Mouse (Mus musculus) myocyte (in vitro differentiated cells): ENCODE data around the gene Pi4ka. TPM values are rescaled to one million over a fixed set of nuclear protein-coding genes. Genes with fewer than 3 reads are reported as not detected.

Experiments used
- H3K27me3 ChIP-seq: one replicate; pipeline ENCODE4 v1.6.1; 2011; ENCODE audit not compliant: control insufficient read depth, insufficient read depth, insufficient read length
- H3K36me3 ChIP-seq: one replicate; pipeline ENCODE4 v1.6.1; 2011; ENCODE audit not compliant: control insufficient read depth, insufficient read depth
- H3K4me2 ChIP-seq: one replicate; pipeline ENCODE4 v1.6.1; 2011; ENCODE audit warnings: low read depth, control low read depth
- H3K4me3 ChIP-seq: one replicate; pipeline ENCODE4 v1.5.1; 2011; ENCODE audit warnings: mild to moderate bottlenecking, control low read depth, moderate library complexity
- H3K79me2 ChIP-seq: one replicate; pipeline ENCODE4 v1.6.1; 2011; ENCODE audit not compliant: control insufficient read depth, insufficient read depth
- H3ac ChIP-seq: one replicate; pipeline ENCODE4 v1.6.1; 2011; ENCODE audit not compliant: control insufficient read depth, insufficient read length
- CEBPB ChIP-seq: IDR thresholded peaks from 2 replicates; pipeline ENCODE4 v1.6.1; 2011; ENCODE audit warnings: mild to moderate bottlenecking, moderate library complexity; ENCODE audit not compliant: poor library complexity, insufficient read depth, severe bottlenecking
- E2F4 ChIP-seq: IDR thresholded peaks from one replicate; pipeline ENCODE4 v1.6.1; 2011; ENCODE audit warnings: mild to moderate bottlenecking, control low read depth, moderate library complexity; ENCODE audit not compliant: insufficient read depth
- MAX ChIP-seq: IDR thresholded peaks from one replicate; pipeline ENCODE4 v1.6.1; 2011; ENCODE audit warnings: low read depth, mild to moderate bottlenecking, control low read depth
- MYOD1 ChIP-seq, 3 experiments: IDR thresholded peaks; one replicate each; pipeline ENCODE4 v1.6.1; 2011; ENCODE audit warnings: control low read depth in 2 of 3, low read depth in 2 of 3, mild to moderate bottlenecking in 2 of 3, moderate library complexity in 1 of 3; ENCODE audit not compliant: insufficient read length in 2 of 3, control insufficient read depth in 1 of 3
- MYOG ChIP-seq, 3 experiments: IDR thresholded peaks; one replicate each; pipeline ENCODE4 v1.6.1; 2011; ENCODE audit warnings: control low read depth in 2 of 3, low read depth in 2 of 3, mild to moderate bottlenecking in 2 of 3; ENCODE audit not compliant: insufficient read length in 2 of 3, control insufficient read depth in 1 of 3, insufficient read depth in 1 of 3
- POLR2A ChIP-seq: IDR thresholded peaks from one replicate; pipeline ENCODE4 v1.6.1; 2011; ENCODE audit warnings: low read depth, mild to moderate bottlenecking, control low read depth, moderate library complexity; ENCODE audit not compliant: insufficient read length
- POLR2AphosphoS2 ChIP-seq: IDR thresholded peaks from one replicate; pipeline ENCODE4 v1.6.1; 2011; ENCODE audit warnings: low read depth, control low read depth; ENCODE audit not compliant: insufficient read length
- REST ChIP-seq: IDR thresholded peaks from one replicate; pipeline ENCODE4 v1.6.1; 2011; ENCODE audit warnings: mild to moderate bottlenecking, control low read depth, moderate library complexity; ENCODE audit not compliant: insufficient read depth, insufficient read length
- SRF ChIP-seq: IDR thresholded peaks from one replicate; pipeline ENCODE4 v1.6.1; 2011; ENCODE audit warnings: low read depth; ENCODE audit not compliant: control insufficient read depth, insufficient read length
- TCF12 ChIP-seq: IDR thresholded peaks from one replicate; pipeline ENCODE4 v1.6.1; 2011; ENCODE audit warnings: mild to moderate bottlenecking, control low read depth; ENCODE audit not compliant: poor library complexity, insufficient read depth, severe bottlenecking
- TCF3 ChIP-seq: IDR thresholded peaks from one replicate; pipeline ENCODE4 v1.6.1; 2011; ENCODE audit warnings: low read depth, control low read depth; ENCODE audit not compliant: insufficient read length
- USF1 ChIP-seq: IDR thresholded peaks from one replicate; pipeline ENCODE4 v1.6.1; 2011; ENCODE audit warnings: low read depth, mild to moderate bottlenecking, control low read depth, moderate library complexity
- polyA plus RNA-seq: library from polyadenylated mRNA; unstranded; fragments of >200 nt; fragmentation: generic; extraction: Trizol; gene quantifications from one replicate; pipeline ENCODE4 v1.2.1, GENCODE M21; 2012; ENCODE audit warnings: missing spikeins

Pi4ka gene
- polyA plus RNA-seq, 1 experiment, result 37.8 TPM

DNA sequence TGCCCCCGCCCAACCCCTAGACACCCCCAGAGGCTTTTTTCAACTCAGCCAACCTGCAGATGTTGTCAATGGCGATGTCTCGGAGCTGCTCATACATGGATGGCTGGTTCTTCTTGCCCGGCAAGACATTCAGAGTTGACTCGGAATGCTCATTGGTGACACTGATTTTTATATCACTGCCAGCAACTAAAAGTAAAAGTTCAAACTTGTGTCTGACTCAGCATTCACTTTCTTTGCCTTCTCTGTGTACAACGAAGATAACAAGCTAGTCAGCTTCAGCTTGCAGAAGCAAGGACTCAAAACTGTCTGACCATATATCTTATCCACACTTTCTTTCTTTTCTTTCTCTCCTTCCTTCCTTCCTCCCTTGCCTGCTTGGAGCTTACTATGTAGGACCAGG is 50.1 kb downstream of the Pi4ka start:
- Histone ChIP-seq H3K79me2 (no peaks in the 10 kb centered on the region), H3K27me3 (no peaks in the 10 kb centered on the region), H3K4me2 (no peak overlapping the region), H3K36me3 (peaks cover 24% of the 10 kb centered on the region), H3K4me3 (no peak overlapping the region), H3ac (no peak overlapping the region)
- no peak for TF ChIP-seq USF1
- TF ChIP-seq POLR2AphosphoS2, result no peak

DNA sequence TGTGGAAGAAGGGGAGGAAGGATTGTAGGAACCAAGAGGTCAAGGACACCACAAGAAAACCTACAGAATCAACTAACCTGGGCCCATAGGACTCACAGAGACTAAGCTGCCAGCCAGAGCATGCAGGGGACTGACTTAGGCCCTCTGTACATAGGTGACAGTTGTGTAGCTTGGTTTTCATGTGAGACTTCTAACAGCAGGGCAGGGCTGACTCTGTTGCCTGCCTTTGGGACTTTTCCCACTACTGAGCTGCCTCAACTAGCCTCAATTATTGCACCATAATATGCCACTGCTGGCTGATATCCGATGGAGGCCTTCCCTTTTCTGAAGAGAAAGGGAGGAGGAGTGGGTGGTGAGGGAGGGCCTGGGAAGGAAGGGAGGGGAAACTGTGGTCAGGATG is 59.3 kb downstream of the Pi4ka start:
- Histone ChIP-seq H3K4me3 (no peak overlapping the region), H3K36me3 (peaks cover 7% of the 10 kb centered on the region), H3K27me3 (no peaks in the 10 kb centered on the region), H3K4me2 (no peak overlapping the region), H3K79me2 (no peaks in the 10 kb centered on the region), H3ac (no peak overlapping the region)
- TF ChIP-seq TCF12, result no peak
- no peak for TF ChIP-seq SRF
- TF ChIP-seq REST, result no peak
- no peak for TF ChIP-seq E2F4
- no peak for TF ChIP-seq POLR2A
- no peak for TF ChIP-seq MAX
- TF ChIP-seq CEBPB, result no peak
- TF ChIP-seq MYOG (IDR thresholded peaks at IDR 0.05; ENCODE audit: control insufficient read depth in 1 of 3, insufficient read depth in 1 of 3, insufficient read length in 2 of 3, low read depth in 2 of 3), result no peak
- no peak for TF ChIP-seq TCF3
- TF ChIP-seq USF1, result no peak
- no peak for TF ChIP-seq POLR2AphosphoS2
- no peak for TF ChIP-seq MYOD1 (IDR thresholded peaks at IDR 0.05; ENCODE audit: control insufficient read depth in 1 of 3, insufficient read length in 2 of 3, low read depth in 2 of 3)

GRCm38 (mm10) chr16:17345813-17346155 is 60.3 kb downstream of the Pi4ka start:
- peaks cover 4% of the 10 kb centered on the region for H3K36me3 ChIP-seq
- no peak for TF ChIP-seq POLR2A
- no peak for TF ChIP-seq TCF12
- TF ChIP-seq MYOG (IDR thresholded peaks at IDR 0.05; ENCODE audit: control insufficient read depth in 1 of 3, insufficient read depth in 1 of 3, insufficient read length in 2 of 3, low read depth in 2 of 3), result no peak
- TF ChIP-seq USF1, result no peak
- no peak for TF ChIP-seq CEBPB
- no peak for TF ChIP-seq SRF
- TF ChIP-seq MYOD1 (IDR thresholded peaks at IDR 0.05; ENCODE audit: control insufficient read depth in 1 of 3, insufficient read length in 2 of 3, low read depth in 2 of 3), result no peak

GRCm38 (mm10) chr16:17345141-17345812 is 60.8 kb downstream of the Pi4ka start:
- Histone ChIP-seq H3K36me3 (peaks cover 4% of the 10 kb centered on the region), H3K4me3 (no peak overlapping the region), H3K27me3 (no peaks in the 10 kb centered on the region), H3K79me2 (no peaks in the 10 kb centered on the region), H3K4me2 (no peak overlapping the region), H3ac (no peak overlapping the region)
- TF ChIP-seq TCF12 (no peak), MAX (no peak), USF1 (no peak), REST (no peak), CEBPB (no peak), TCF3 (no peak), MYOD1 (IDR thresholded peaks at IDR 0.05; ENCODE audit: control insufficient read depth in 1 of 3, insufficient read length in 2 of 3, low read depth in 2 of 3) (no peak), MYOG (IDR thresholded peaks at IDR 0.05; ENCODE audit: control insufficient read depth in 1 of 3, insufficient read depth in 1 of 3, insufficient read length in 2 of 3, low read depth in 2 of 3) (no peak), POLR2AphosphoS2 (no peak), POLR2A (no peak), SRF (no peak), E2F4 (no peak)

More at GRCm38 (mm10) chr16:17345813-17346155, 60.3 kb downstream of the Pi4ka start:
- no peaks in the 10 kb centered on the region for H3K27me3 ChIP-seq
- no peaks in the 10 kb centered on the region for H3K79me2 ChIP-seq
- no peak overlapping the region for H3K4me3 ChIP-seq
- no peak overlapping the region for H3K4me2 ChIP-seq
- no peak overlapping the region for H3ac ChIP-seq

- no peaks in the 10 kb centered on the region for H3K27me3 ChIP-seq
- H3K36me3 ChIP-seq, result peaks cover 4% of the 10 kb centered on the region
- TF ChIP-seq CEBPB (no peak), MAX (no peak), E2F4 (no peak), TCF3 (no peak), POLR2A (no peak), SRF (no peak), MYOD1 (IDR thresholded peaks at IDR 0.05; ENCODE audit: control insufficient read depth in 1 of 3, insufficient read length in 2 of 3, low read depth in 2 of 3) (no peak), USF1 (no peak)
- no peaks in the 10 kb centered on the region for H3K79me2 ChIP-seq
- no peak overlapping the region for H3K4me2 ChIP-seq
- H3K4me3 ChIP-seq, result no peak overlapping the region
- no peak overlapping the region for H3ac ChIP-seq
These were observed 64.3 kb downstream of the Pi4ka start for GRCm38 (mm10) chr16:17341847-17342246.
